Mouse (Mus musculus): ENCODE measurements around the gene Nr3c2.
A peak's percentile ranks its signal among the peaks of the same experiment; 100 is the strongest.

The Nr3c2 gene

DNA sequence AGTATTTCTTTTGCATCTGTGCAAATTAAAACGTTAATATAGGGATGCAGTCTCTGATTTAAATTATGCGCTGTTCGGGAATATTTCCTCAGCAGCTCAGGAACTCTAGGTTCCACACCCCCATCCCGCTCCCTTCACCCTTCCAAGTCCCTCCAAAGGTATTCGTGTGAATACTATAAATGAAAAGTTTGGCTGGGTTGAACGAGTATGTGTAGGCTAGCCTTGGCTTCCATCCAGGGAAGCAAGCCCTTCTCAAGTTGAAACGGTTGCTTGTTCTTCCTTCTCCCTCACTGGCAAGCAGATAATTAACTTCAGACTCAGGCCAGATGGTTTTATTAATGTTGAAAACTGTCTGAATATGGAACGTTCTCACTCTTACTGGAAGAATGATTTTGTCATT lies 186.8 kb downstream of the Nr3c2 start:
- no peak for DNase-seq

DNA sequence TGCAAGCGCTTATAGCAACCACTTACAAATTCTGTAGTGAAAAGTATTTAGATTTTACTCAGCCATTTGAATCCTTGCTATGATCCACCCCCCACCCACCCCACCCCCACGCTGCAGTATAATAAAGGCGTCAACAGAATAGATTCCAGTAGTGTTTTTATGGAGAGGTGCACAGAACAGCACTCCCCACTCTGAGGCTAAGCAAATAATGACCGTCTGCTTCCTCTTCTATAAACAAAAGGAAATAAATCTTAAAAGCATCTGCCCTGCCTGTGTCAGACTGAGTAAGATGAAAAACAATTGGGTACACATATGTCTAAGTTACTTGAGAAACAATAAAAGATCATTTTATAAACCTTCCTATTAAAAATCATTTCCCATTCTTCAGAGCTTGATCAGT lies 197.5 kb downstream of the Nr3c2 start:
- DNase-seq = no peak

DNA sequence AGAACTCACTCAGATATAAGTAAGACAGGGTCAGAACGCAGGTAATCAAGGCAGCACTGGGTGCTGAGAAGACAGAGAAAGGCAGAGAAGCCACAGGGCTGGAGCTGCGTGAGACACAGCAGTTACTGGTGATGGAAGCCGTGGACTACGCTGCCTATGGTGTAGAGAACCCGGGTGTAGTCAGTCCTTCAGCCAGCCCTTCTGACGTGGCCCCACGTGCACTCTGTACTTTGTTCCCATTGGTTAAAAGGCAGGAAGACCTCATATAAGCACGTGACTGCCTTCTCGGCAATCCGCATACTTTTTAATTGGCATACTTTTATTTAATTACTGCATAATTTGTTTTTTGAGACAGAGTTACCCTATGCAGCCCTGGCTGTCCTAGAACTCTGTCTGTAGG lies 198.9 kb downstream of the Nr3c2 start:
- DNase-seq = no peak

DNA sequence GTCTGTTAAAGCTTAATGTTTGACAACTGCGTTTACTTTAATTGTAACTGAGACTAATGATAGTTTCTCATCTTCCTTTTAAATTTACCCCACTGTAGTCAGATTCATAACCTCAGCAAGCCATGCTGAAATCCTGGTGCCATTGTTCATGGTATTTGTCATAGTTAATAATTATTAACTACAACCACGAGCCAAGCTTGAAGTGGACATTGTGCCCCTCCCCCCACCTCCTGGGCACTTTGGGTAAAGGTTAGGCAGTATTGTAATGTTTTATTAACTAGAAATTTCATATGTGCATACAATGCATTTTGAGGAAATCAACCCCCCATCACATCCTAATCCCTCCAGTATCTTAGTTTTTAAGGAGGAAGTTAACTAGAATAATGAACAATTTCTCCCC lies 201.1 kb downstream of the Nr3c2 start:
- DNase-seq = no peak

DNA sequence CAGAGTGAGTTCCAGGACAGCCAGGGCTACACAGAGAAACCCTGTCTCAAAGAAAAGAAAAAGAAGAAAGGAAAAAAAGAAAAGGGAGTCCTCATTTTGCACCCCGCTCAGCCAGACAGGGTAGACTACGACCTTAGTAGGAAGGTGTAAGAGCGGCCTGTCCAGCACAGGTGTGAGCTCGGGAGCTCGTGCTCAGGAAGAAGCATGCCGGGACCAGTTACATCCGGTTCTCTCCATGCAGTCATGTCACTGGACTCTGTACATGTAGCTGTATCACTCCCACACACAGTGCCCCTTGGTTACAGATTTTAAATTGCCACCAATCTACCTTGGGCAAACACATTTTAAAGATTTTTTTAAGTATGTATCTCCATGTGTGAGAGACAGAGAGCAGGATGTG lies 203.6 kb downstream of the Nr3c2 start:
- DNase-seq = no peak

DNA sequence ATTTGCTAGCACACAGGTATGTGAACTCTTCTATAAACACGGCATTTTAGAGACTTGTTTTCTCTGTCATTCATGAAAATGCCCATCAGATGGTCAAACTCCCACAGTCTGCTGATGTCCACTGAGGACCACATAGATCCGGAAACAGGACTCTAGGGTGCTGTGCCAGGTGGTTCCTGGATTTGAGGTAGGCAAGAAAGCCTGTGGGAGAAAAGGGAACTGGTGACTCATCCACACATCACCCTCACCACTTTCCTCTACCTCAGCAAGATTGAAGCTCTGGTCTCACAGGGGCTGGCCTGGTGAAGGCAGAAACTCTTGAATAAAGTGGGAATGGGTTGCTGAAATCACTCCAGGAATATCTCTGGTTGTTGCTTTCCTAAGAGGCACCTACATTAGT lies 213.5 kb downstream of the Nr3c2 start:
- no peak for DNase-seq

DNA sequence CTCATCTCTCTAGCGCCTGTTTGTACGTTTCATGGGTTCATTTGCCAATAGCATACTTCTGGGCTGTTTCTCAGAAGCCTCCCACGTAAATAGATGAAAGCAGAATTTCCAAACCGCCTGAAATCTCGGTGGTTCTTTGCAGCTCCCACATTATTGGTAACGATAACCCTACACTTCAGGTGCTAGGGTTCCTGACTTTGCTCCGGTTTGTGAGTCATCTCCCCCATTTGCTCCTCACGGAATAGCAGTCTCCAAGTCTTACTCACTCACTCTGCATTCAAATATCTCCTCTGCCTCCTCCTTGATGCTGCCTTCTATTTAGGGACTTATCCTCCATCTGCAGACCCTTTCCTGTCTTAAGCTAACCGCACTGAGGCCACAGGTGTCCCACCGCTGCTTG lies 215.5 kb downstream of the Nr3c2 start:
- DNase-seq = no peak

DNA sequence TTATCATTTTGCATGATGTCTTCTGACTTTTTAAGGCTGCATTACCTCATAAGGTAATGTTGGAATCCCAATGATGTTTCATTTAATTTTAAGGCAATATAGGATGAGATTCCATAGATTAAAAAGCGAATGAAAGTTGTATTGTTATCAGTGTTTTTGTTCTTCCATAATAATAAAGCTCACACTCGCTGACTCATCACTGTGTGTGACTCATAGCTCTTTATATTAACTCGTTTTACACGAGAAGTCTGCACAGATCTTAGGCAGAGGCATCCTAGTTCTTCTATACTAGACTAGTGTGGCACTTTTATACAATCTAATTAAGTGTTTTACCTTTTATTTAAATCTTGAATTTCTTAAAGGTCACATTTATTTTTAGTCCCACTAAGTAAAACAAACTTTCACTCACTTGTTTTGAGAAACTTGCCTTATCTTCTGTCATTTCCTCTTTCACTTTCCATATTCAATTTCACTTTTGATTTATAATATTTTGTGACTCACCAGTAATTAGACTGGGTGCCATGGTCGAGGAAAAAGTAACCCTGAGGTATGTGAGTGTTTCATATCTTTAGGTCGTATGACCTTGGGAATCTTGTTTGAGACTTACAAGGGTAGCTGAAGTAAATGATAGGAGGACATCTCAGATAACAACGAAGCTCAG lies 217.3 kb downstream of the Nr3c2 start:
- no peak for DNase-seq

DNA sequence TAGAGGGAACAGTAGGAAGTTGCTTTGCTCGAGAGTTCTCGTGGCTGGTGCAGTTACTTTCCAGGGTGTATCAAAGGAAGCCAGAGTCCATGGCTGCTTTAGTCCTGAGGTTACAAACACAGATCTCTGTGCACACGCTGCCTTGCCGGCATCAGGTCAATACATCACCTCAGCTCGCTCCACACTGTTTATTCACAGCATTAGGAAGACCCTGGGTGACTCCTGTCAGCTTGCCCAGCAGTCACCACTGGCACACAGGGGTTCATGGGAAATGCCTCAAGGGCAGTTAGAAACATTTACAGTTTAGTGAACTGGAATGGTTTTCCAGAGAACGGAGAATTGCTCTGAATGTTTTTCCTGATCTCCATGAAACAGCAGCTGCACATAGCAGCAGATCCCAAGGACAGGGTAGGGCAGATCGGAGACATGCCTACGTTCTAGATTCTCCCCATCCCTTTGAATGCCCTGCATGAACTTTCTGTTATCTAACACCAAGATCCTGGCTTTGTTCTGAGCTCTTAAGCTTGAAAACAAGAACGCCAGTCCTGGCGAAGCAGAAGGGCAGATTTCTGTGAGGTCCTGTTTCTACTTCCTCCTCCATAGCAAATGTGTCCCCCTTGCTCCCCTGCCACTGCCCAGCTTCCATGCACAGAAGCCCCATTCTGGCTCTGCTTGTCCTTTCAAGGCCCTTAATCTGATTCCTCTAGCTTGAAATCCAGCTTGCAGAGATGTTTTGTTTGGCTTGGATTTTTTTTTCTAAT lies 221.7 kb downstream of the Nr3c2 start:
- DNase-seq = peak; percentile 7

DNA sequence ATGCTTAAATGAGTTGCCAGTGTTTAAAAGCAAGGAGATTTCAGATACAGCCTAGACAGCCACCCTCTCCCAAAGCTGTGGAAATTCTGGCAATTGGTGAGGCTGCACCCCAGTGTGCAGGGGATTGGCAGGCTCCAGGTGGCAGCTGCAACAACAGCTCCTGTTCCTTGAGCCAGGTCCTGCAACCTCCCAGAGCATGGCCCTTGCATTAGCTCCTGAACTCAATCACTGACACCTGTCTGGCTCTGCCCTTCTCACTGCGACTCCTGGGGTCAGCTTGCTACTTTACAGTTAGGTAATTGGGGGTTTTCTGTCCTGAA lies 222.3 kb downstream of the Nr3c2 start:
- DNase-seq = peak; percentile 24

DNA sequence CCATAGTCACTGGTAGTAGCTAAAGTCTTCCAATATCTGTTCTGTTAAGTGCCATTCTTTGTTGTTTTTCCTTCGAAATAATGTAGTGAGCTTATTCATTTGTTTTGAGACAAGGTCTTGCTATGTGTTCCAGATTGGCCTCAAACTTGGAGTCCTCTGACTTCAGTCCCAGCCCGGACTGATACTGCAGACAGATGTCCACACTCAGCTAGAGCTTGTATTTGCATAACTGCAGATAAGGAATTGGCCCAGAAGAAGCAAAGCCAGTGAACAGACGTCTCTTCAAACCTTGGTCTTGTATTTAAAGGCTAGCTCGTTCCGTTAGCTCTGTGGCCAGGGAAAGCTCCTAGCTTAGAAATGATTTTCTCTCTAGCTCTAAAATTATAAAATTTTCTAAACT lies 223.1 kb downstream of the Nr3c2 start:
- DNase-seq = no peak

DNA sequence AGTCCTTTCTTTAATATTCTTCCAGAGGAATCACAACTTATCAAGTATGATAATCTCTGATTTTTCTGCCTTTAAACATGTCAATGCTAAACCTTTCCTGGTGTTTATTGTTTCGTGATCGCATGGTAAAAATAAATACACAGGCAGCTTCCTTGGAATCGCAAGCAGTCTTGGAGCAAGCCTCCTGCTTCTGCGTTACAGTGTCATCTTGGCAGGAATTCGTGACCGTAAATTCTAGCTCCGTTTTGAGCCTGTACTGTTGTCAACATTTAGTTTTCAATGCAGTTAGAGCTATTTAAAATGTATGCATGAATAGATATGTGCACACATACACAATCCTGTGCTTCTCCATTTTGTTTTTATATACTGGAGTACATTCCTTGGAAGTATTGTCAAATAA lies 226.5 kb downstream of the Nr3c2 start:
- DNase-seq = no peak

DNA sequence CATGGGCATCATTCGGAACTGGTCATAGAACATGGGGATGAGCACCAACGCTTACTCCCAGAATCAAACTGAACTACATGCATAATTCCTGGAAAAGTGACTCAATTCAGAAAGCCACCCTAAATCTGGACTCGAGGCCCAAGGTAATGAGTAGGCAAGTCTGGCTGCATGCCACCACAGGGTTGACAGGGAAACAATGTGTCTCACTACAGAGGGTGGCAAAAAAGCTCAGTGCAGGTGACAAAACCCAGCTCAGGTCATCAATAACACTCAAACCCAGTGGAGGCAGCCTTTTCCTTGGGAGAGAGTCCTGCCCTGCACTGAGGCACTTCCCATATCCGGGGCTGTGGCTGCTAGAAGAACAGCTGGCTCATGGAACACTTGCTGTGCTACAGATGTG lies 228.8 kb downstream of the Nr3c2 start:
- DNase-seq = no peak

DNA sequence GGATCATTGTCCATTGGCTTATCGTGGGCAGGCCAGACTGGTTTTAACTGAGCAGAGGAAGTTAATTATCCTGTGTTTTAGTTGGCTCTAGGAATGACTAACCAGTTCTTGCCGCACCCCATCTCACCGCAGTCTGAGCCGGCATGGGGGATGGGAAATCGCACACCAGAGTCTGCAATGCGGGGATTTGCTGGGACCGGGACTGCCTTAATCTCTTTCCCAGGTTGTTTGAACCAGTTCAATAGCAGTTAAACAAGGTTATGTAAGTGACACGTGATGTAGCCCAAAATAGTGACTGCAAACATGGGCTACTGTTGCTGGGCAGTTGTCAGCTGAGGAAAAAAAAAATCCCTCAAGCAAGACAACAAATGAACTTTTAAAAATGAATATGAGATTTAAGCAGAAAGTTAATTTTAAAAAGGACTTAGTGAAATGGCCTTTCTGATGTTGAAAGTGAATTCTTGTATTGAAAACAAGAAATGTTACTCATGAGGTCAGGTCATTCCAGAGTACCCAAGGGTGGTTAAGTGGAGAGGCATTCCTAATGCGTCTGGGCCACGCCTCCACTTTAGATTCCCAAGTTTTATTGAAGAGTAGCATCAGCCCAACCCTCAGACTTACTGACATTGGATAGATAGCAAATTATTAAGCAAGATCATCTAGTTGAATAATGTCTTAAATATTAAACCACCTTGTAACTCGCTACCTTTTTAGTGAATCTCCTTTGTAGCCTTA lies 233.8 kb downstream of the Nr3c2 start:
- DNase-seq = peak; percentile 16

DNA sequence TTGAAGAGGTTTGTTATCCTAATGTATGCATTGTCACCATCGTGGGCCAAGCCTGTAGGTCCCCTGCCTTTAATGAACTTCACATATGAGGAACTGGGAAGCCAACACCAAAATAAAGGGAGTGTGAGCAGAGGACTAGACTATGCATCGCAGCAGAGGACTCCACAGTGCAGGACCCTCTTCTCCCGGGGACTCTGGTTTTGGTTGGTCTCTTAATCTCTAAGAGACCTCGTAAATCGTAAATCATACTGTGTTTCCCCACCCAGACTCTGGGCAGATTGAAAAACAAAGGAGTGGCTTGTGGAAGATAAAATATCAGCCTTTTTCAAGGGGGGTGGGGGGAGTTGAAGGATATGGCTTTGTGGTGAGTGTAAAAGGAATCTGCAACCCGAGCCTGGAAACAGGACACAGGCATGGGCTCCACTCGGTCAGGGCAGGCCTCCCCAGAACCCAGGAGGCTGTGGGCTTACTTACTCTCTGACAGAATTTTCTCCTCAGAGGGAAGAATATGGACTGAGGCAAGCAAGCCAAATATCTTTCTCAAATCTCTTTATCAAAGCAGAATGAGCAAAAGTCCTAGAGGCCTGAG lies 234.6 kb downstream of the Nr3c2 start:
- no peak for DNase-seq

DNA sequence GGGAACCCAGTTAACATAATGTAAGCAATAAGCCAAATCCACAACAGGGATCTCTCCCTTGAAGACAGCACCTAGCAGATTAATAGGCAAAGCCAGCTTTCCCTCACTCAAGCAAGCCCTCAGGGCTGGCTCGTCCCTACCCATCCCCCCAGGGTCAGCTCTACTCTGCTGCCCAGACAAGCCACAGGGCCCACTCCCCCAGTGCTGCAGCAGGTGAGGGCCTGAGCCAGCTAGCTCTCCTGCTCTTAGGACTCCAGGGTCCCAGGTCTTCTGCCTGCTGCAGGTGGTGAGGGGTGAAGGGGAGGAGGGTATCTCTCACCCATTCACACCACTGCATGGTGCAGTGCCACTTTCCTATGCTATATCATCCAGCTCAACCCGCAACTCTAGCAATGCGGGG lies 246.0 kb downstream of the Nr3c2 start:
- no peak for DNase-seq

DNA sequence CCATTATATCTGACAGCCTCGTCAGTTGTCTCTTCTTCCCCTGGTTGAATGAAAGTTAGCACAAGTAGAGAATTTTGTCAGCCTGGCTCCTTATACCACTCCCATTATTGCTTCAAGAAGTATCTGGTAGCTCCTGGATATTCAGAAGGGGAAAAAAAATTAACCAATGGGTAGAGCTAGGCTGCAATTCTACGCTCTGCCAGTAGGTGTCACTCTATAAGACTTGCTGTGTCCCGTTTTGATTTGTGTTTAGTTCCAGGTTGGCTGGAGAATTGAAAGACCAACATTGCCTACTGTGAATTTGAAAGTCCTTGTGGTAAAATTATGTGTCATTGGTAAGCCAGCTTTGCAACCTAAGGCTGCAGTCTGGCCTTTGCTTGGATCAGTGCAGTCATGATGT lies 255.3 kb downstream of the Nr3c2 start:
- peak; percentile 9 for DNase-seq

DNA sequence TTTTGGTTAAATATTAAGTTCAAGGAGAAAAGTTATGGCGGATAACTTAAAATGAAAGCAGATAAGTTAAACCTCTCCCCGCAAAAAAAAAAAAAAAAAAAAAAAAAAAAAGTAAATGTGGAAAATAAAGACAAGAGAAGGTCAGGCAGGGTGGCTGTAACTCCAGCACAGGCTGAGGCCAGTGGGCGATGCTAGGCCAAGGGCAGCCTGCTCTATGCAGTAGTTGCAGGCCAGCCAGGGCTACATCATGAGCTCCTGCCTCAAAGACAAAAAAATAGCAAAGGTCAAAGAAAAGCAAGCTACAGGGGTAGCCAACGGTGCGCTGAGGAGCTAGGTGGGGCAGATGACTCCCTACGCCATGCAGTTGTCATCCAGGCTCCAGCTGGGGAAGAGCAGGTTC lies 270.1 kb downstream of the Nr3c2 start:
- DNase-seq = no peak

DNA sequence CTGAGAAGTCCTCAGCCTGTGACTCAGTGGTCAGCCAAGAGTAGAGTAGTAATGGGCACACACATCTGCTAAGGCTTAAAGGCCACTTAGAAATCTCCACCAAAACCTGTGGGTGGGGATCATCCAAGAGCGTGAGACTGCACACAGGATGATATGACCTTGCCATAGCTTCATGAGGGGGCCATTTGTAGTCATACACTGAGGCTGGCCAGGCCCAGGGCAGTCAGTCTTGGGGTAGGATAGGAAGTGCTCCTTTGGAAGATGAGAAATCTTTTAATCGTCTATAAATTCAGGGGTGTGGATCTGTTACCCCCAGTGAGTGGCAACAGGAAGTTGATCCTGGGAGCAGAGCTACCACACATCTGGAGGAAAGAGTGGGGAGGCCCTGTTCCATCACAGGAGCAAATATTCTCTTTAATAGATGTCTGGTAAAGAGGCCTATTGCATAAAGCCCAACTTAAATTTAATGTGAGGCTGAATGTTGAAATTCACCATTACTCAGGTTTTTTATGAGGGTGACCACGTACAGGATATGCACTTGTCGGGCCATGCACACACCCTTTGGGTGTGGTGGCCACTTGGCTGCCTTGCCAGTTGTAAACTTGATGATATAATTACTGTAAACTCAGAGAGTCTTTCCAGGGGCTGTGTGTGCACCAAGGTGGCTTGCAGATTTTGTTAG lies 270.7 kb downstream of the Nr3c2 start:
- no peak for DNase-seq

DNA sequence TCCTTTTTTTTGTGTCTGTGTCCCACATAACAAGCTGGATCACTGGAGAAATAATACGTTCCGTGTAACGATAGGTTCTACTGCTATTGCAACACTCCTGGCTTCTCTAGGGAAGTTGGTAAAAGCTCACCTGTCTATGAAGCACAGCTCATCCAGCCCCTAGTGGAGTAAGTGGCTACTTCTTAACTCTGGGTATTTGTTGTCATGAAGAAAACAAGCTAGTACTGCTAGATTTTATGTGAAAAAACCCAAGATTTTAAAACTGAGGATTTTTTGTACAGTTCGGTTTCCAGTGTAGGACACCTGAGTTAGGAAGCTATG lies 271.2 kb downstream of the Nr3c2 start:
- no peak for DNase-seq

DNA sequence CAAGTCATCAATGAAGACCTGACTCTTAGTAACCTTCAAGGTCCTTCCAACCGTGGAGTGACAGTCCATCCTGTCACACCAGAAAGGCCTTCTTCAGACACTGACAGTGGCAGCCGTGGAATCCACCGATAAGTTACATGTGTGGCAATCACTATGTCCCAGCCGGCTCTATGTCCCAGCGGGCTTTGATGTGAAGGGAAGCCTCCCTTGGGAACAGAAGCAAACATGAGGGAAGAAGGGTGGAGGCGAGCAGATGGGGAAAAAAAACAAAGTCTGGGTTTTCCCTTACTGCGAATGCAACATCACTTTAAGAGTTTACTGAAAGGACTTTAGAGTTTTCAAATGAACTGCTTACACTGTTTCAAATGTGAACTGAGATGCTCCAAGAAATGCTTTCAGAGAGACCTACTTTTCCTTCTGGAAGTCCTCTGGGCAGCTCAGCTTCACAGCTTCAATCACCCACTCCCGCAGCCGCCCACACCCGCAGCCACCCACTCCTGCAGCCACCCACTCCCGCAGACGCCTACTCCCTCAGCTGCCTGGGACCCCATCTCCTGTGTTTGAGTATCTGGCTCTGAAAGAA lies 273.9 kb downstream of the Nr3c2 start:
- DNase-seq = no peak

DNA sequence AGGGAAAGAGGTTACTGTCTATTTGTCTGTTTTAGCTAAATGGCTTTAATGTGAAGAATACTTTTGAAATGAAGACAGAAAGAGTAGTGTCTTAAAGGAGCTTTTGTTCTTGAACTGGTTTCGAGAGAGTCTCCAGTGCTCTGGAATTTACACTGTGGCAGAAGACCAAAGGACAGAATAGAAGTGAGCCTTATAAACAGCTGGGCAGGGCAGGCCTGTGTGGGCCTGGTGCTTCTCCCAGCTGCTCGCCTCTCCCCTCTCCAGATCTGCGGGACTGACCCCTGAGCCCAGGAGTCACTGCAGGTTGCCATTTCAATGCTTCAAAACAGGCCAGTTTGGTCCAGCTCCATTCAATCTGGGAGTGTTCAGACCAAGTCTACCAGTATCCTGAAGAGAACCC lies 274.5 kb downstream of the Nr3c2 start:
- DNase-seq = no peak

DNA sequence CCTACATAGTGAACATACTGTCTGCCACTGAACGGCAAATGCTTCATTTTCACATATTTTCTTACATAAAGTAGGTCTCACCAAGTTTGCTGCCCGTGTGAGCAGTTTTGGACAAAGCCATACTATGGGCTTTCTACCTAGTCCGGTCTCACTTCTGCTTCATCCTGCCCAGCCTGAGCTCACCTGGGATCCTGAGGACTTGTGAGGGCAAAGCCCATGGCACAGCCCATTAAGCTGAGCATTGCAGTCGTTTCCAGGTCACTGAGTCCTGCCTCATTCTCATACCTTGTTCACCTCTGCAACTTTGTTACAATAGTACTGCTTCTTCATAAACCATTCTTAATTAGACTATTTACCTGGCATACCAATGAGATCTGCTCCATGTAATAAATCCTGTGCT lies 276.2 kb downstream of the Nr3c2 start:
- DNase-seq = no peak
